Mouse (Mus musculus) c-Kit-negative CD71-positive TER-119-positive erythroid progenitor cells, embryonic 14.5 days (primary cell): ENCODE measurements around the gene Cacnb4.

Experiments
- DNase-seq: peaks from one replicate; pipeline ENCODE4 v3.0.0-alpha.2; 2013; ENCODE audit warnings: low read depth, low spot score

Cacnb4 gene

GRCm38 (mm10) chr2:52676023-52676912 lies at the start of gene Cacnb4:
TSS of gene Cacnb4 (minus strand) at chr2:52676831.
- DNase-seq = no peak

- no peak for DNase-seq
These were observed 43.8 kb upstream of the Cacnb4 start for GRCm38 (mm10) chr2:52720231-52721025.

- DNase-seq = no peak
These were observed 40.4 kb upstream of the Cacnb4 start for GRCm38 (mm10) chr2:52717076-52717475.

- no peak for DNase-seq
These were observed 38.9 kb upstream of the Cacnb4 start for GRCm38 (mm10) chr2:52715538-52715937.

GRCm38 (mm10) chr2:52714111-52714510 lies 37.5 kb upstream of the Cacnb4 start:
- no peak for DNase-seq

- no peak for DNase-seq
These were observed 34.2 kb upstream of the Cacnb4 start for GRCm38 (mm10) chr2:52710804-52711203.

GRCm38 (mm10) chr2:52709417-52709816 lies 32.8 kb upstream of the Cacnb4 start:
- no peak for DNase-seq

- no peak for DNase-seq
These were observed 24.9 kb upstream of the Cacnb4 start for GRCm38 (mm10) chr2:52701368-52702036.

- no peak for DNase-seq
These were observed 23.7 kb upstream of the Cacnb4 start for GRCm38 (mm10) chr2:52700352-52700751.

- no peak for DNase-seq
These were observed 18.0 kb upstream of the Cacnb4 start for GRCm38 (mm10) chr2:52694604-52695003.

GRCm38 (mm10) chr2:52691745-52692144 lies 15.1 kb upstream of the Cacnb4 start:
- DNase-seq = no peak

- DNase-seq = no peak
These were observed 10.0 kb upstream of the Cacnb4 start for GRCm38 (mm10) chr2:52686601-52687000.

GRCm38 (mm10) chr2:52677589-52677988 lies 958 bp upstream of the Cacnb4 start:
- DNase-seq = no peak

- DNase-seq = no peak
These were observed 277 bp upstream of the Cacnb4 start for GRCm38 (mm10) chr2:52676913-52677303.

GRCm38 (mm10) chr2:52675278-52675987 lies 1.2 kb downstream of the Cacnb4 start:
- DNase-seq = no peak

- DNase-seq = no peak
These were observed 1.7 kb downstream of the Cacnb4 start for GRCm38 (mm10) chr2:52674886-52675277.

- DNase-seq = no peak
These were observed 3.5 kb downstream of the Cacnb4 start for GRCm38 (mm10) chr2:52673172-52673571.

- no peak for DNase-seq
These were observed 5.9 kb downstream of the Cacnb4 start for GRCm38 (mm10) chr2:52670733-52671132.

GRCm38 (mm10) chr2:52668480-52668879 lies 8.2 kb downstream of the Cacnb4 start:
- DNase-seq = no peak

- no peak for DNase-seq
These were observed 19.9 kb downstream of the Cacnb4 start for GRCm38 (mm10) chr2:52656722-52657121.

GRCm38 (mm10) chr2:52654541-52654940 lies 22.1 kb downstream of the Cacnb4 start:
- DNase-seq = no peak
